Mouse (Mus musculus) skeletal muscle tissue, adult 2 months (tissue): ENCODE measurements around the gene Lrrc61.
A peak's percentile ranks its signal among the peaks of the same experiment; 100 is the strongest.

Experiments
- DNase-seq: peaks from one replicate; pipeline ENCODE4 v3.0.0-alpha.2; 2012; ENCODE audit warnings: low read depth, low spot score

The Lrrc61 gene

DNA sequence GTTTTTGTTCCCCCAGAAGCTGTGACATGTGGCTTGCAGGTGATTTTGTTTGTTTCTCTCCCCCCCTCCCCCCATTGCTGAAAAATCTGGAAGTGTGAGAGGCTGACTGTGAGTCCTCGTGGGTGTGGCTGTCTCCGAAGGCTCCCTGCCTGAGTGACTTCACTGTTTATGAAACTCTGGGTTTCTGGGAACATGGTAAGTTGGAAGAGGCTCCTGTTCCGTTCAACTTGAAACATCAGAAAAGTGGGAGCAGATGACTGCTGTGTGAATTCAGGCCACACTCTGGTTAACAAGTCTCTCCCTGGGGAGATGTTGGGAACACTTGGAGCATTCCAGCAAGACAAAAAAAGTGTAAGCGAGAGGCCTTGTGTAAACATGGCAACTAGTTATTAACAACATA, 7.7 kb upstream of the Lrrc61 start:
- peak; percentile 78 for DNase-seq

GRCm38 (mm10) chr6:48548314-48548713, 6.3 kb upstream of the Lrrc61 start:
- no peak for DNase-seq

DNA sequence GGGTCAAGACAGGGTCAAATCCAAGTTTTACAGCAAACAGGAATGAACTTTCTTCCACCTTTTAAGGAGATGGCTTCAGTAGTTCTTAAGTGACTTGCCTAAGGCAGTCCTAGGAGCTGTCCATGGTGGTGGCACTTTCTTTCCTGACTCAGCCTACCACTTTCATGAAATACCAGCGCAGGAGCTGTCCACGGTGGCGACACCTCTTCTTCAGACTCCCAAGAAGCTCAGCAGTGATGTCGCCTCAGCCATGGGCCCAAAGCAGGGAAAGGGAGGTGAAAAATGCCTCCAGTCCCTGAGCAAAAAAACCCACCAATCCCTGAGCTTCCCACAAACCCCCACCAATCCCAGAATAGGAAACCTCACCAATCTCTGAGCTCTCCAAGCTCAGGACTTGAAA, 1.7 kb upstream of the Lrrc61 start:
- no peak for DNase-seq

- peak; percentile 94 for DNase-seq
These were observed 777 bp upstream of the Lrrc61 start for GRCm38 (mm10) chr6:48553819-48554218.

DNA sequence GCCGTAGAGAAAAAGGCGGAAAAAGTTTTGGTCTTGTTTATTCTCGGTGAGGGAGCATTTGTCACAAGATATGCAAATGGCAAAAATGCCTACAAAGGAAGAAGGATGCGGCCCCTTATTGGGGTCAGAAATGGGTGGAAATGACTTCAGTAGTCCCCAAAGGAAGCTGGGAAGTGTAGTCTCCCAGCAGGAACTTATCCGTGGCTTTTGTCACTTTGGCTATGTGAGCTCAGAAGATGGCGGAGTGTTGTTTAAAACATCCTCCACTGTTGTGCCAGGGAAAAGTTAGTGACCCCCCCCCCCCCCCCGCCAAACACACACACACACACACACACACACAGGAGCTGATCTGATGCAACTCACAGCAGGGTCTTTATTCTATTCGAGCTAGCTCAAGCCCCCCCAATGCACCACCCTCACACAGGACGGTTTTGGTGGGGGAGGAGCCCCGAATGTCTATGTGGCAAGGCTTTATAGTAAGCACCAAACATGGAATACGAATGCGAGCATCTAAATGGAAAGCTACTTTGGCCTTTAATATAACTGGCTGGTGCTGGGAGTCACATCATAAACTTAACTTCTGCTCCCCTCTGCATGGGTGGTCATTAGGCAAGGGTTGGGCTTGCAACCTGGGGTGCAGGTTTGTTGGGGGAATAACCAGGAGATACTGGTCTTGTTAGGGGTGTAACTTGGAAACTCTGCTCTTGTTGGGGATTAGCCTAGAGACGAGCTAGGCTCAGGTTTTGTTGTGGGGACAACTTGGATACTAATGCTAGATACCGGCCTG, 701 bp downstream of the Lrrc61 start:
- DNase-seq, result peak; percentile 88

DNA sequence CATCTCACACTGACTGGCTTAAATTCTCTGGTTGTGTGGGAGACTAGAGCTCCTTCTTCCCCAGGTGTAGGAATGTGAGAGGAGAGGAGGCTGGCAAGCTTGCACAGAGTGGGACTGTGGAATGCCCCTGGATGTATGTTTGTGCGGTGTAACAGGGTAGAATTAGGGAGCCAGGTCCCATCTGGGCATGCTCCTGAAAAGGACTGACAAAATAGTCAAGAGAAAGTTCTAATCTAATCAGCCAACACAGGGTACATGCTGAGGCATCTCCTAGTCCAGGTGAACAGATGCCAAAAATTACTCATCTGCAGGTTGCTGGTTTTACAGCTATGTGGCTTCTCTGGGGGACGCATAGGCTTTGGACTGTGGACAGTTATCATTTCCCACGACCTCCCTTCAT, 1.4 kb downstream of the Lrrc61 start:
- DNase-seq, result no peak

DNA sequence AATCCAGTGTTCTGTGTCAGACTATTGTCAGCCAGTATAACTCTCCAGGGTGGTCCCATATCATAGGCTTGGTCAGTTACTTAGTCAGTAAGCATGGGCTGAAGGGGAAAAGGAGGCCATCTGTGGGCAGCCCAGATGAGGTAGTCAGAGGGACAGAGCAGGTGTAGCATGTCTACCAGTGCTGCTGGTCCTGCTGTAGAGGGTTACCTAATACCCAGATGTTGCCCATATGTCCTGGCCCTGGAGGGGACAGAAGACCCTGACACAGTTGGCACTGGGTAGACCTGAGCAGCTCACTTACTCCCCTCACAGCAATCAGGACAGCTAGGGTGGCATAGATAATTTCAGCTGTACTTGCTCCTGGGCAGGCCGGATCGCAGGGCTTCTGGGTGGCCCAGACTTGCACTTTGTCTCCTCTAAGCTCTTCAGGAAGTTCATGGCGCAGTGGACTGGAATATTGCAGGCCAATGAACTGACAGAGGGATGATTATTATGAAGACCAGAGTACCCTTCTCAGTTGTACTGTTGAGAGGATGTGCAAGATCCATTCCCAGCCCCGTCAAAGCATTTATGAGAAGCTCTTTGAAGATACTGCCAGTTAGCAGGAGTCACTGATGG, 11.2 kb downstream of the Lrrc61 start:
- DNase-seq, result no peak

- no peak for DNase-seq
These were observed 11.7 kb downstream of the Lrrc61 start for GRCm38 (mm10) chr6:48566312-48566711.

GRCm38 (mm10) chr6:48568036-48568984, 13.7 kb downstream of the Lrrc61 start:
- peak; percentile 58 for DNase-seq

GRCm38 (mm10) chr6:48569065-48569807, 14.6 kb downstream of the Lrrc61 start:
- no peak for DNase-seq

DNA sequence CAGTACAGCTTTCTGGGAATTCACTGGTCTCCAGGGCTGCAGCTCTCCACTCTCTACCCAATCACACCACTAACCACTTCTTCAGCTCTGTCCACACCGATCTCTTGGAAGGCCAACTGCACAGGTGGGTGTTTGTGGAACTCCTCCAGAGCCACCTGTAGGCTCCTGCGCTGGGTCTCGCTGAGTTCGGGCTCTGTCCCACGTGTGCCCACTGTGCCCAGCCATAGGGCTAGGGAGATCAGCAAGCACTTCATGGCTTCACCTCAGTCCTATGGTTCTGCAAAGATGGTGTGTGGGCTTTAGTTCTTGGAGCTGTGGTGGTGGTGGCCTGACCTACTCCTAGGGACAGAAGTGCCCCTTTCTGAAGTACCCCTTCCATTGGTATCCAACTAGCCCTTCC, 17.4 kb downstream of the Lrrc61 start:
- DNase-seq, result no peak

- peak; percentile 84 for DNase-seq
These were observed 18.0 kb downstream of the Lrrc61 start, which contains the start of gene Rarres2 for GRCm38 (mm10) chr6:48572572-48573061. Gene Rarres2 (minus strand): TSS chr6:48572789.

GRCm38 (mm10) chr6:48573280-48573679, 18.7 kb downstream of the Lrrc61 start:
- no peak for DNase-seq

GRCm38 (mm10) chr6:48573981-48574380, 19.4 kb downstream of the Lrrc61 start:
- DNase-seq, result no peak

DNA sequence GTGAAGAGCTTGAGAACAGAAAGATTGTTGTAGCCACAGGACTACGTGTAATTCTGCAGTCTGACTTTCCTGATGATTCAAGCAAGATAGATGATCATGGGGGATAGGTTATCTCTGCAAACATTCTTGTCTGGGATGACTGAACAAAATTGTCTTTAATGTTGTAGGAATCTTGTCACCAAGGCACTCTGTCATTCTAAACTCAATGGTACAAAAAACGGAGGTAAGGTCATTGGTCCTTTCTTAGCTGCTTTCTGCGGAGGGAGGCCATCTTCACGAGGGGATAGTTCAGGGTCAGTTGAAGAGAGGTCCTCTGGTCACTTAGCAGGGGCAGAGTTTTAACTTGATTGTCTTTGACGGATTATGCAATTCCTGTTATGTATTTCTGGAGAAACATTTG, 24.1 kb downstream of the Lrrc61 start:
- DNase-seq, result no peak

DNA sequence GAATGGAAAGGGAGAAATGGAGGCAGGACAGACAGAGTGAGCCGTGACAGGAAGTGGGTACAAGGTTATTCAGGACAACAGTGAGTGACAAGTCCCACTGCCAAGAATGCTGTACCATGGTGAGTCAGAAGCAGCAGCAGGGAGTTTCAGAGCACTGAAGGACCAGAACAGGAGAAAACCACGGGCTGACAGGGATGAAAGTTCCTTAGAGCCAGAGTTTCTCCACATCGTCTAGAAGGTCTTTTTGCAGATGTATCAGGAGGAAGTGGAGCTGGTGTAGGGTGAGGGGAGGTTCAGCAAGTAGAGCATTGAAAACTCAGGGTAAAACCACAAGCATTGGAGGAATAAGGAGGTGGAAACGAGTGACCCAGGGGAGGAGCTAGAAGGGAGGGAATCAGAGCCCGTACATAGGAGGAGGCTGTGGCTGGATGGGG, 24.6 kb downstream of the Lrrc61 start:
- DNase-seq, result no peak

DNA sequence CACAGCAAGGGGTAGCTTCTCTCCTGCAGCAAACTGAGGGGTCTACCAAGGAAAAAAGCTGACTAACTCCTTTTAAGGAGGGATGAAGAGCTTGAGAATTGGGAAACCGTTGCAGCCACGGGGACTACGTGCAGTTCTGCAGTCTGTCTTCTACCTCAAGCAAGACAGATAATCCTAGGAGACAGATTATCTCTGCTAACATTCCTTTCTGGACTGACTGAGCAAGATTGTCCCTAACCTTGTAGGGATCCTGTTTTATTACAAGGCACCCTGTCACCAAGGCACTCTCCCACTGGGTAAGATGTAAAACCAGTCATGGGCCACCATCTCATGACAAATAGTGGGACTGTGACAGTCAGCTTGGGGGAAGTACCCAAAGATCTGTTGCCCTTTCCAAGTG, 26.7 kb downstream of the Lrrc61 start:
- no peak for DNase-seq

DNA sequence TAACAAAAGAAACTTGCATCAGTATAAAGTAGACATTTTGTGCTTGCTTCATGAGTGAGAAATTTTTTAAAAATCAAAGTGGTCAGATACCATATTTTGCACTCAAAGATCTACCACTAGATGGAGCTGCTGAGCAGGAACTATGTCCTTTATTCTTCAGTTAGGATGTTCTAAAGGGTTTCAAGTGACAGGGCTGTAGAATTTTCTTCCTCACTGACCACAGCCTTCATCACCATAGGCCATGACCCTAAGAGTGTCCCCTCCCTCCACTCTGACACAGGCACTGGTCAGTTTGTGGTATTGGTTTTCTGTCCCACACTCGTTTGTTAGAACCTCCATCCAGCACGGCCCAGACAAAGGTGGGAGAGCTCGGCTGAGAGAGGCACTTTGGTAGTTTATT, 27.4 kb downstream of the Lrrc61 start:
- DNase-seq, result no peak

DNA sequence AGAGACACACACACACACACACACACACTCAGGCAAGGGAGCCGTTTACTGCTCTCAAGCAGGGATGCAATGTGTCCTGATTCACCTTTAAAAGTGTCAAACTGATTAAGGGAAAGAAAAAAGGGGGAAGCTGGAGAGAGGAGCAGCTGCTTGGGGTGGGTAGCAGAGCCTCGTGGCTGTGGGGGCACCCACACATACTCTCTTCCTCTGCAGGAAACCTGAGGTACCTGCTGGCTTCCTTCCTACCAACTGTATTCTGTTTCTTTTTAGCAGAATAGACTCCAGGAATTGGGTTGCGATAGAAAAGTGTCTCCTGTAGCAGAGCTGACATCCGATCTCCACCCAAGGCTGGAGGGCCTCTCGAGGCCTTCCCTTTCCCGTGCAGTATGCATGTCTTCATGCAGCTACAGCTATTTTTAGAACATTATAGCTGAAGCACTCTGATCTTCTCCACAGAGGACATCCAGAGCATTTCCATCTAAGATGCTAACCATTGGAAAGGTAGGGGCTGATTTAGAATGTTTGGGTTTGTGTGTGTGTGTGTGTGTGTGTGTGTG, 34.7 kb downstream of the Lrrc61 start, which contains the start of gene Gm45021:
Gene Gm45021, plus strand, starts transcription at position 417 of the 557 bp plus-strand sequence.
- DNase-seq, result peak; percentile 61

DNA sequence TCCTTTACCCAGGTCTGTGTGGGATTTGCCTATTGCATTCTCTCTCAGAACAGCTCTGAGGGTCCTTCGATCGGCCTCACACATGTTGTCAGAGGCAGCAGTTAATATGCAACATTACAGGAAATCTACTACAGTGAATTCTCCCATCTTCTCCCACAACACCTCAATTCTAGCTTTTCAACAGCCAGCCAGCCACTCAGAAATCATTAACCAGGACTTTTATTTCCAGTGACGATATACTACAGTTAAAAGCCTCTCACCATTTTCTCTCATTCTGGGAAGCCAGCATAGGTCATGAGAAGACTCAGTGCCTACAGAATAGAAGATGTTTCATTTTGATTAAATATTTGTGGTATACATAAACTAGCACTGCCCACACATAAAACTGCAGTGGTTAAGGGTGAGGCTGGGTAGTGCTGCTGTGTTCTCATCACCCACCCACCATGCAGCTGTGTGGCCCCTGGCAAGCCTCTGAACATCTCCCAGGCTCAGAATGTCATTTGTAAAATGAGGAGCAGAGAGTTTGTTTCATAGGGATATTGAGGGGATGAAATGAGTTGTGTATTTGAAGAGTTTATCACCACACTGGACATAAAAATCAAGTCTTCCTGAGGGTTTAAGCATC, 36.7 kb downstream of the Lrrc61 start:
- no peak for DNase-seq
